In the genomic region with DNA sequence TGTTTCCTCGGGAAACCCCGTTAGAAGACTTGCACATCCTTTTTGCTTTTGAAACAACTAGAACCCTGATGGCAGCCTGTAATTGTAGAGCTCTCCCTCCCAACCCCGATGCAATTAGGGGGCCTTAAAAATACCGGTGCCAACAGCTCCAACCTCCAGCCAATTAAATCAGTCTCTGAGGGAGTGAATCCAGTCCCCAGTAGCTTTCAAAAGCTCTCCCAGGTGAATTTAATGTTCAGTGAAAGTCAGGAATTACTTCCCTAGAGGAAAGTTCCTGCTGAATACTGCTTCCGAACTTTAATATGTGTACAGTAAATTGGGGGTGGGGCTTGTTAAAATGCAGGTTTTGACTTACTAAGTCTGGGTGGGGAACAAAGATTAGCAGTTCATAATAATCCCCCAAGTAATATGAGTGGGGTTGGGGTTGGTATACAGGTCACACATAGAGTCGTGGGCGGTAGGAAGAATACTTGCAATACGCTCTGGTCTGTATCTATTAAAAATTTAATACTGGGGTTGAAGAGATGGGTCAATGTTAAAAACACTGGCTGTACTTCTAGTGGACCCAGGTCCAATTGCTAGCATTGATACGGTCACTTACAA, we compare ENCODE assay signal across 1 mouse cellular context.
A peak's percentile ranks its signal among the peaks of the same experiment; 100 is the strongest.
TF ChIP-seq lines count a peak whose summit lies in the region.

No protein-coding gene starts in this region.

TF ChIP-seq in MEL, 35 proteins besides CTCF, POLR2A, EP300 and RAD21:
- TF ChIP-seq MYB (IDR thresholded peaks at IDR 0.05; ENCODE audit: low read depth, low read length) (no peak), ZMIZ1 (IDR thresholded peaks at IDR 0.05; ENCODE audit: low read depth, low read length) (0 out of 2 replicates have a peak, but pooled peaks have one; percentile 48), CHD1 (IDR thresholded peaks at IDR 0.05; ENCODE audit: low read depth, low read length) (0 out of 2 replicates have a peak, but pooled peaks have one; percentile 62), KAT2A (conservative IDR thresholded peaks at IDR 0.05; ENCODE audit: low read depth, low read length) (no peak)
TF ChIP-seq in MEL: peak in this region for 2.
